Mouse (Mus musculus) spleen, adult 2 months (tissue): Measurements from ENCODE around the gene Glis3. TPM values are rescaled to one million over a fixed set of nuclear protein-coding genes. Genes with fewer than 3 reads are reported as not detected.

Experiments
- DNase-seq, 2 experiments: peaks; one replicate each; pipeline versions ENCODE4 v3.0.0 to v3.0.0-alpha.2; 2012 to 2021; ENCODE audit warnings: low spot score in 2 of 2, low read depth in 1 of 2
- H3K27ac ChIP-seq: fragments of 200-500 bp; 2 replicates; pipeline ENCODE4 v1.5.1; 2012; ENCODE audit warnings: low read length, inconsistent platforms; ENCODE audit not compliant: insufficient read depth
- H3K27me3 ChIP-seq: fragments of 200-500 bp; 2 replicates; pipeline ENCODE4 v1.6.1; 2012; ENCODE audit warnings: mild to moderate bottlenecking, moderate library complexity, low read length, inconsistent platforms; ENCODE audit not compliant: control insufficient read depth, insufficient read depth
- H3K36me3 ChIP-seq: fragments of 200-500 bp; 2 replicates; pipeline ENCODE4 v1.6.1; 2012; ENCODE audit warnings: mild to moderate bottlenecking, low read length, inconsistent platforms; ENCODE audit not compliant: control insufficient read depth, insufficient read depth
- H3K4me1 ChIP-seq: fragments of 200-500 bp; 2 replicates; pipeline ENCODE4 v1.6.1; 2011; ENCODE audit warnings: inconsistent platforms; ENCODE audit not compliant: control insufficient read depth, insufficient read depth, insufficient read length
- H3K4me3 ChIP-seq: fragments of 200-500 bp; 2 replicates; pipeline ENCODE4 v1.5.1; 2011; ENCODE audit warnings: mild to moderate bottlenecking, inconsistent platforms; ENCODE audit not compliant: insufficient read depth, insufficient read length; ENCODE audit errors: extremely low read depth
- CTCF ChIP-seq: fragments of 200-500 bp; IDR thresholded peaks from 2 replicates; pipeline ENCODE4 v1.5.1; 2011; ENCODE audit warnings: mild to moderate bottlenecking, inconsistent platforms; ENCODE audit not compliant: insufficient read depth, insufficient read length, insufficient replicate concordance; ENCODE audit errors: extremely low read depth
- POLR2A ChIP-seq: fragments of 200-500 bp; IDR thresholded peaks from 2 replicates; pipeline ENCODE4 v1.6.1; 2011; ENCODE audit warnings: low read depth, low read length, inconsistent platforms
- WGBS: fragments of 180-500 bp; shearing (Covaris S2); methylation state at CpG from one replicate; pipeline ENCODE4 v1.1.7; 2018; 5-methylcytosine and 5-hydroxymethylcytosine counted together
- polyA plus RNA-seq: library from polyadenylated mRNA; depleted of rRNA; stranded (reverse); fragments of >200 nt; gene quantifications from 2 replicates; pipeline ENCODE4 v1.2.3, GENCODE M21; 2012

Gene Glis3
- polyA plus RNA-seq, 1 experiment = 1.7 TPM

GRCm38 (mm10) chr19:28550611-28551010 is 129.3 kb downstream of the Glis3 start:
- Histone ChIP-seq H3K4me1 (no peaks in the 10 kb centered on the region), H3K4me3 (no peak overlapping the region), H3K27ac (no peak overlapping the region), H3K36me3 (no peaks in the 10 kb centered on the region), H3K27me3 (no peaks in the 10 kb centered on the region)
- TF ChIP-seq CTCF = no peak
- TF ChIP-seq POLR2A = no peak
- WGBS = 83% methylated on average over 8 of the region's 8 CpGs
- DNase-seq = no peak

- Histone ChIP-seq H3K4me1 (no peaks in the 10 kb centered on the region), H3K4me3 (no peak overlapping the region), H3K27ac (no peak overlapping the region), H3K36me3 (no peaks in the 10 kb centered on the region), H3K27me3 (no peaks in the 10 kb centered on the region)
- no peak for DNase-seq
- TF ChIP-seq POLR2A (no peak), CTCF (peak; percentile 8; the same call in 1 of the 2 replicates)
- WGBS = 94% methylated on average over 3 of the region's 3 CpGs
These were observed 132.9 kb downstream of the Glis3 start for GRCm38 (mm10) chr19:28546933-28547332.

GRCm38 (mm10) chr19:28545493-28545892 is 134.4 kb downstream of the Glis3 start:
- H3K4me1 ChIP-seq = no peaks in the 10 kb centered on the region
- H3K4me3 ChIP-seq = no peak overlapping the region
- WGBS = 31% methylated on average over 1 of the region's 1 CpGs
- DNase-seq = no peak
- no peak overlapping the region for H3K27ac ChIP-seq
- H3K36me3 ChIP-seq = no peaks in the 10 kb centered on the region
- no peaks in the 10 kb centered on the region for H3K27me3 ChIP-seq
- TF ChIP-seq CTCF (no peak), POLR2A (no peak)

- TF ChIP-seq CTCF (no peak), POLR2A (no peak)
- H3K27me3 ChIP-seq = no peaks in the 10 kb centered on the region
- DNase-seq = no peak
- no peak overlapping the region for H3K4me3 ChIP-seq
- no peak overlapping the region for H3K27ac ChIP-seq
- no peaks in the 10 kb centered on the region for H3K4me1 ChIP-seq
- no peaks in the 10 kb centered on the region for H3K36me3 ChIP-seq
- WGBS = 35% methylated on average over 9 of the region's 9 CpGs
These were observed 141.1 kb downstream of the Glis3 start for GRCm38 (mm10) chr19:28538813-28539212.

- H3K36me3 ChIP-seq = no peaks in the 10 kb centered on the region
- TF ChIP-seq POLR2A = no peak
- no peak for TF ChIP-seq CTCF
- 94% methylated on average over 12 of the region's 12 CpGs for WGBS
- no peak overlapping the region for H3K4me3 ChIP-seq
- H3K27ac ChIP-seq = no peak overlapping the region
- no peaks in the 10 kb centered on the region for H3K27me3 ChIP-seq
- DNase-seq = no peak
- H3K4me1 ChIP-seq = no peaks in the 10 kb centered on the region
These were observed 144.9 kb downstream of the Glis3 start for GRCm38 (mm10) chr19:28534964-28535363.

- DNase-seq = no peak
- no peaks in the 10 kb centered on the region for H3K4me1 ChIP-seq
- no peaks in the 10 kb centered on the region for H3K36me3 ChIP-seq
- H3K27me3 ChIP-seq = no peaks in the 10 kb centered on the region
- no peak overlapping the region for H3K4me3 ChIP-seq
- H3K27ac ChIP-seq = no peak overlapping the region
- WGBS = 80% methylated on average over 3 of the region's 3 CpGs
- no peak for TF ChIP-seq CTCF
- TF ChIP-seq POLR2A = no peak
These were observed 146.3 kb downstream of the Glis3 start for GRCm38 (mm10) chr19:28533576-28533975.

GRCm38 (mm10) chr19:28531750-28532149 is 148.1 kb downstream of the Glis3 start:
- WGBS = 89% methylated on average over 9 of the region's 9 CpGs
- TF ChIP-seq POLR2A (no peak), CTCF (no peak)
- H3K36me3 ChIP-seq = no peaks in the 10 kb centered on the region
- H3K27ac ChIP-seq = no peak overlapping the region
- H3K4me3 ChIP-seq = no peak overlapping the region
- no peak for DNase-seq
- no peaks in the 10 kb centered on the region for H3K4me1 ChIP-seq
- no peaks in the 10 kb centered on the region for H3K27me3 ChIP-seq
